Mouse (Mus musculus): Measurements from ENCODE around the gene Cnfn. TPM values are rescaled to one million over a fixed set of nuclear protein-coding genes. Genes with fewer than 3 reads are reported as not detected.
"Not testable (repeated sequence)": the region's sequence is repeated elsewhere in the genome, so short reads cannot be mapped to it uniquely, and the experiment has no call there.

The Cnfn gene
- total RNA-seq (2021): not detected
- long read RNA-seq, experiment 1: 0 reads
- long read RNA-seq, experiment 2: 0 reads

DNA sequence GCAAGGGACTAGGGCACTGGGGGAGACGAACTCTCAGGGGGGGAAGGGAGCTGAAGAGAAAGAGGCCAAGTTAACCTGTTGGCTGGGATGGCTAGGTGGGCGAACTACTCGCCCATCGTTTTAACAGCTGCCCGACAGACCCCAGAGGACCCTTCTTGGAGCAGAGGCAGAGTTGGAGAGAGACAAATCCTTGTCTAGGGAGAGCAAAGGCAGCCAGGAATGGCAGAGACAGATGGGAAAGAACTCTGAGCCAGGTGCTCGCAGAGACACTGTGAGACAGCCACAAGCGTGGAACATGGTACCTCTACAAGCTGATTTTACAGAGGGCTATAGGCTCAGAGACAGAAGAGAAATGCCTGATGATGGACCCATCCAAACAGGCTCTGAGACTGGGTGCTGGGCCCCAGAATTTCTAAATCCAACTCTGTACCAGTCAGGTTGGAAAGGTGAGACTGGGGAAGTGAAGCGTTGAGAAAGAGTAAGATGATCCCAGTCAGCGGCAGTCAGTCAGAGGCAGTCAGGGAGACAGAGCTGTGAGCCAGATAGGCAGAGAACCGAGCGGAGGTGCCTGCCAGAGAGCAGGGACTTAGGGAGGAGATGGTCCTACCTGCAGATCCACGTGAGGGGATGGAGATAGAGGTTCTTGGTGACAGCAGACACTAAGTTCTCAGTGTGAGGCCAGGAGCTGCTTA, at the start of gene Cnfn:
Gene Cnfn, minus strand, starts transcription at position 667 of the 692 bp plus-strand sequence.
- no peak for DNase-seq (ENCODE audit: low spot score)

DNA sequence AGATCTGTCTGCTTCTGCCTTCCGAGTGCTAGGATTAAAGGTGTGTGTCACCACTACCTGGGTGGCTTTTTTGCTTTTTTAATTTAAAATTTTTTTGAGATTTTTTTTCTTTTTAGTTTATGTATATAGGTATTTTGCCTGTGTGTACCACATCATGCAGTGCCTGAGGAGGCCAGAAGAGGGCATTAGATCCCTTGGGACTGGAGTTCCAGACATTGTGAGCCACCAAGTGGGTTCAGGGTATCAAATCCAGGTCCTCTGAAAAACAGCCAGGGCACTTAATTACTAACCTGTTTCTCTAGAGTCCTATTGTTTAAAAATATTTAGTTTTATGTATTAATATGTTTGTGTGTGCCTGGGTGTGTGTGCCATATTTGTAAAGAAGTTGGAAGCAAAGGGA, 48.1 kb upstream of the Cnfn start:
- no peak for DNase-seq (ENCODE audit: low spot score)

DNA sequence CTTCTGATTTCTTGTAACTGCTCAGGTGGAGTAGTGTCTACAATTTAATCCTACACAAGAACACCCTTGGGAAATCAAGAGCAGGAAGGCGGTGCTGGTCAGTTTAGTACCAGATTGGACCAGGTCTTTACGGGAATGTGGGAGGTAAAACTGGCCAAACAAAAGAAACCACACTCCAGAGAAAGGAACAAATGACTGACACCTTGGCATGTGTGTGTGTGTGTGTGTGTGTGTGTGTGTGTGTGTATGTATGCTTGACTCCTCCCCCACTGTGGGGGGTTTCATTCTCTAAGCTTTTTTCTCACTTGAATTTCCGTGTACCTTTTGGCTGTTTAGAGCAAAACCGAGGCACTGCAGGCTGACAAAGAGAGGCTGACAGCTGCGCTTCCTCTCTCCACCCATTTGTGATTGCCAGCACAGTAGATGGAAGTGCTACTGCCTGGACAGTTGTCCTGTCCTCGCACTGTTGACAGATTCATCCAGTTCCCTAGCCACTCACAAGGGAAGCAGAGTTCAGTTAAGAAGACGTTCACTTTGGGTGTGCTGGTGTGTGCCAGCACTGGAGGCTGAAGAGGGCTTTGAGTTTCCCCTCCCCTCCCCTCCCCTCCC, 43.4 kb upstream of the Cnfn start, which contains the start of gene Cxcl17:
Gene Cxcl17, minus strand, starts transcription at position 54 of the 609 bp plus-strand sequence.
- no peak for DNase-seq (ENCODE audit: low spot score)

DNA sequence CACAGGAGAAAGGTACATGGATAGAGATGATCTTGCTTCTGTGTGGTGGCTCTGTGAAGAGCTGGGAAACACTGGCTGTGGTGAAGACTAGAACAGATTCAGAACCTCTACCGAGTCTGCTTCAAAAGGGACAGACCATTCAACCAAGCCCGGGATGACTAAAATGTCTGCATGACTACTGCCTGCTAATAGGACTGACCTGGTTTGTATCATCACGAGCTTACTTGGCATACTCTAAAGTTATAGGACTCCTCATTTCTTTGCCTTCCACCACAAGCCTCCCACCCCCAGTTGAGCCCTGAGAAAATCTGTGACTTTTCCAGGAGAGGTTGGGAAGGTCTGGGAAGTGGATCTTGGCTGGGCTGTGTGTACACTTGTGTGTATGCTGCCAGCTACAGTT, 42.3 kb upstream of the Cnfn start:
- DNase-seq (ENCODE audit: low spot score): no peak

DNA sequence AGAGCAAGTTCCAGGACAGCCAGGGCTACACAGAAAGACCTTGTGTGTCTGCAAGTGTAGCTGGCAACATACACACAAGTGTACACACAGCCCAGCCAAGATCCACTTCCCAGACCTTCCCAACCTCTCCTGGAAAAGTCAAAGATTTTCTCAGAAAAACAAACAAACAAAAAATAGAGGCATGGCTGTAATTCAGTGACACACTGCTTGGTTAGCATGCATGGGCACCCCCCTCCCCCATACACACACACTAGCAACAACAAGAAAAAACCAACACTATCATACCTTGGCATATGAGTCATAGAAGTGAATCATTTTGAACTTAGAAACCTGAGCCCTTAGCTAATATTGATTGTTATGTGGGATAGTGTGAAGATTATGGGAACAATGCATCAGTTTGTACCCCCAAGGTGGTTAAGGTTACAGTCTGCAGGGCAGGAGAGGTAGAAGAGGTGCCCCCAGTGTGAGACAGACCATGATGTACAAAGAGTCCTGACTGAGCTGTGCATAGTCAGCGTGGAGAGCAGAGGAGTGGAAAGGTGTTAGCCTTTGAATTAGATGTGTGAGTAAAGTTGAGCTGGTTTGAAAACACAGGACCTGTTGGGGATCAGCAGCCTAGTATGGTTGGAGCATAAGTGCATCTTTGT, 41.6 kb upstream of the Cnfn start:
- no peak for DNase-seq (ENCODE audit: low spot score)

DNA sequence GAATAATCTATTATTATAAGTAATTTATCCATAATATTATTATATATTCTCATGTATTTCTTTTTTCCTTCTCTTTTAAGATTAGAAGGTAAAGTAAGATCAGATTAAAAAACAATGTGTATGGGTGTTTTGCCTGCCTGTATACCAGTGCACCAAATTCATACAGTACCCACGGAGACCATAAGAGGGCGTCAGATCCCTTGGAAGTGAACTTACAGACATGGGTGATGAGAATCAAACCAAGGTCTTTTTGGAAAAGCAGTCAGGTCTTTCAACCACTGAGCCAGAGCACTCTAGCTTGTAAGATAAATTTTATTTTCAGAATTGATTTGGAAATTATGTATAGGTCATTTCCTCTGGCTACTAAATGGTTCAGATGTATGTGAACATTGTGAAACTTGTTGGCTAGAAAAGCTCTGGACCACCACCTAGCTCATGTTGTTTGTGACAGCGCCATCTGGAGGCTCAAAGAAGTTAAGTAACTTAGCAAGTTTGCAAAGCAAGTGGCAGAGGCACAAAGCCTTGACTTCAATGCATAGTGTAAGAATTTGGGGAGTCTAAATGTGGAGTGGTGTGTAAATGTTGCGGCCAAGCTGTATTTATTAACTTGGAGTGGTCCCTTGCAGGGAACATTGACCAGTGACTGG, 39.7 kb upstream of the Cnfn start:
- DNase-seq (ENCODE audit: low spot score): no peak

DNA sequence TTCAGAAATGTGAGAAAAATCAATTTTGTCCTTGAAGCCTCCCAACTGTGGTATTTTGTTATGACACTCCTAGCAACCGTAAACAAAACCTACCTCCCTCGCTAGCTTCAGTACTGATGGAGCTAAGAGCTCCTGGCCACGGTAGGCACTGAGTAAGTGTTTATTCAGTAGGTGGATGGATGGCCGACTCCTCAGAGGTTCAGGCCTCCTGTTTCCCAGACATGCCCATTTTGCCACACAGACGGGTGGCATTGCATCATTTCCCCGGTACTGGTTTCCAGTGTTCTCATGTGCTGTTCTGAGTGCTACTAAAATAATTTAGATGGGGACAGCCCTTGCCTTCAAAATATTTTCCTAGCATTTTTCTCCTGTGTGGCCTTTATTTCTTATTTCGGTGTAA, 36.9 kb upstream of the Cnfn start:
- DNase-seq (ENCODE audit: low spot score): no peak

DNA sequence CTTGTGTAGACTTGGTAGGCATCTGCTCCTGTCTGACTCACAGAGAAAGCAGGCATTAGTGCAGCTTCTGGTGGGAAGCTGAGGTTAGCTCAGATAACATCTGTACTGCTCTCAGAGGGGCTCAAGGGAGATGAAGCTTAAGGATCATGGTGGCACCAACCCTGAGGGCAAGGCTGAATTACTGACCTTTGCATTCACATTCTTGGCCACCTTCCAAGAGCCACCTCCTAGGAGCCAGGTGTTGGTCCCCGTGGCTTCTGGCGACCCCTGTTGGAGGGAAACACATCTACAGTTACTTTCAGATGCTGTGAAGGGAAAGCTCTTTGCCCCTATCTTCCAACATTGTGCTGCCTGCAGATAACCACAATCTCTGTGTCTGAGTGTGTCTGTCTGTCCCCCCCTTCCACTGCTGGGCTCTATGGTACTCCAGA, 33.2 kb upstream of the Cnfn start:
- peak; percentile 59 for DNase-seq (ENCODE audit: low spot score)

DNA sequence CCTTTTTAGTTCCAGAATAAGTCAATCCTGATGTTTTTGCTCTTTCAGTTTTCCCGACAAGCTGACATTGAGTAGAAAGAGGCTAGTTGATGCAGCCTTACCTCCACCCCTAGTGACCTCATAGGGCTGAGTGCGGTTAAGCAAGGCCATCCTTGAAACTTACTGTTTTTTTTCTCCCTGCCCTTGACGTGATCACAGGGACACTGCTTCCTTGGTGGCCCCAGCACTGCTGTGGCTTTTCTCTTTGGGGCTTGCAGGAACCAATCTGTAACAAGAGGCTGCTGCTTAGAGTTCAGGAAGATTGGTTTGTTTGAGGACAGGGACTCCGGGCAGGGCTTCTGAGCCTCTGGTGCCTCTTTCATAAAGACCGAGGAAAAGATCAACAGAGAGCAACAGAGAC, 32.5 kb upstream of the Cnfn start:
- no peak for DNase-seq (ENCODE audit: low spot score)

DNA sequence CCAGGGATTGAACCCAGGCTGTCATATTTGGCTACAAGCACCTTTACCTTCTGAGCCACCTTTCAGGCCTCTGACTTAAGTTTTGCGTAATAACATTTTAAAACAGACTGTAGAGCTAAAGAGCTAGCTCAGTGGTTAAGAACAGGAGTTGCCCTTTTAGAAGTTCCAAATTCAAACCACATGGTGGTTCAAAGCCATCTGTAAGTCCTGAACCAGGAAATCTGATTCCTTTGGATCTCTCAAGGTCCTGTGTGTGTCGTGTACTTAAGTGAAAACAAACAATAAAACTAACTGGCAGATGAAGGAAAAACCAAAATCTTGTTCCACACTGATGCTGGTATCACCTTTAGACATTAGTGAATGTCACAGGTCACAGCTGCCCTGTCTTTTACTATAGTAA, 32.0 kb upstream of the Cnfn start:
- no peak for DNase-seq (ENCODE audit: low spot score)

DNA sequence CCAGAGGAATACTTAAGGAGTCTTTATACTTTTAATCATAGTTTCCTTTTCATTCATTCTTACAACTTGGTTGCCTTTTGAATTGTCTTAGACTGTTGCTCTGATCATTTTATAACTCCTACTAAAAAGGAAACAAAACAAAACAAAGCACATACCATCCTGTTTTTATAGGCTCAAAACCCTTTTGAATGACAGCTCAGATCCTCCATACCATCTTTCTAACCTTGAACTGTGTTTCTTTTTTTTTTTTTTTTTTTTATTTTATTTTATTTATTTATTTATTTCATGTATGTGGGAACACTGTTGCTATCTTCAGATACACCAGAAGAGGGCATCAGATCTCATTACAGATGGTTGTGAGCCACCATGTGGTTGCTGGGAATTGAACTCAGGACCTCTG, 29.5 kb upstream of the Cnfn start:
- not testable (repeated sequence) for DNase-seq (ENCODE audit: low spot score)

DNA sequence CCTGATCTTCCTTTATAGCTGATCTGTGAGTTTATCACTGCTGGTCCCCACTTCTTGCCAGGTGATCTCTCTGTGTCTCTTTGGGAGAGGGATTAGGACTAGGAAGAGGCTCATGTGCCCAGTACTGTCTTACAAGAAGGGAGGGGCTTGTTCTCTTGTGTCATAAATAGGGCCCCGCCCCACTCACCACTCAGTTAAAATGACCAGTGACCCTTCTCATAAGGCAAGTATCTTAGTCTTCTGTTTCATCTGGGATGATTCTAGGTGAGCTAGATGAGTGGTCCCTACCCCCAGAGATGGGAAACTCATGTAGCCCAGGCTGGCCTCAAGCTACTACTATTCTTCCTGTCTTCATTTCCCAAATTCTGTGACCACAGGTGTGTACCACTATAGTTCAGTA, 29.1 kb upstream of the Cnfn start, which contains the start of gene Lipe:
Gene Lipe, minus strand, starts transcription at position 101 of the 400 bp plus-strand sequence.
- DNase-seq (ENCODE audit: low spot score): no peak

DNA sequence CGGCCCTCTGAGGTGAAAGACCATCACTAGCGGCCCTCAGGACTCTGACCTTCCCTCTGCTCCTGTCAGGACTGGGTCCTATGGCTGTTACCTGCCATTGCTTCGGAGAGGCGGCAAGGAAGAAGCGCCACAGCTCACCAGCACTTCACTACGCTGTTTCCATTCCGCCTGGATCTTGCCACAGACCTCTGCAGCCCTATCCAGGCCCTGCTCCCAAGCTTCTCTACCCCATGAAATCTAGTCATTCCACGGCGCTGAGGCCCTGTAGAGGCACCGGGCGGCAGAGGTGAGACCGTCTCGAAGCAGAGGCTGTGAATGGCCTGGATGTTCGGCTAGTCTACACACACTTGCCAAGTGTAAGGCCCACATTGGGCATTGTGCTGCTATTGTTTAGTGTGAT, 27.1 kb upstream of the Cnfn start:
- no peak for DNase-seq (ENCODE audit: low spot score)

DNA sequence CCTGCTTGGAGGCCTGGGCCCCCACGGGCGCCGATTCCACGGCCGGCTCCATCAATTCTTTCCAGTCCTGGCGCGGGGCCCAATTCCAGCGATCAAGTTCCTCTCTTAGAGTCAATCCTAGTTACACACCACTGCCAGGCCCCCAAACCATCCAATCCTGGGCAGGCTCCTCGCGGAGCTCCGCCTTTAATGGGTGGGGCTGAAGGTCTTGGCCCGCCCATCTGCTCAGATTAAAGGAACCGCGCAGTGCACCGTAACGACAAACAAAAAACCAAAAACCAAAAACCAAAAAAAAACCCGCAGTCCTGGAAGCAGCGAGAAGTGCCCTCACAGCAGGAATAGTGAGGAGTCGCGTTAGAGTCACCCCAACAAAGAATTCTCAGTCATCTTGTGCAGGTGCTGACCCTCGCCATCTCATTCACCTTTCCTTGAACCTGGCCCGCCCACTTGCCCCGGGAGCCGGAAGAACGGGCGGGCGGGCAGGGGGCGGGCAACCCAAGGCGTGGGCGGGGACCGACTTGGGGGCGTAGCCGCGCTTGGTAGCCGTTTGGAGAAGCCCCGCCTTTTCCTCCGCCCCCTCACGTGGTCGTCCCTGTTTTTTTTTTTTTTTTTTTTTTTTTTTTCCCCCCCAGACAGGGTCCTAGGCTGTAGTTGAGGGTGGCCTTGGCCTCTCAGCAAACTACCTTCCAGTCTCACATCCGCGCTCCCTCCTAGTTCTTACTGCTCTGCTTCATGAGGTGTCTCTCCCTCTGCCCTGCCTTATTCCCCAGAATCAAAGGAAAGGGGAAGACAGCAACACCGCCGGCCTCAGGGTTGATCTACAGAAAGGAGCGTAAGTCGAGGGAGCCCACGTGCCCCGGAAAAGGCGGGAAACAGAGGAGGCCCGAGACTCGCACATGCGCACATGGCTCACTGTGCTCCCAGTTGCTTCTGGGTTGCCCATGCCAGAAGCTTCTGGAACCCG, 26.3 kb upstream of the Cnfn start:
- DNase-seq (ENCODE audit: low spot score): peak; percentile 97

DNA sequence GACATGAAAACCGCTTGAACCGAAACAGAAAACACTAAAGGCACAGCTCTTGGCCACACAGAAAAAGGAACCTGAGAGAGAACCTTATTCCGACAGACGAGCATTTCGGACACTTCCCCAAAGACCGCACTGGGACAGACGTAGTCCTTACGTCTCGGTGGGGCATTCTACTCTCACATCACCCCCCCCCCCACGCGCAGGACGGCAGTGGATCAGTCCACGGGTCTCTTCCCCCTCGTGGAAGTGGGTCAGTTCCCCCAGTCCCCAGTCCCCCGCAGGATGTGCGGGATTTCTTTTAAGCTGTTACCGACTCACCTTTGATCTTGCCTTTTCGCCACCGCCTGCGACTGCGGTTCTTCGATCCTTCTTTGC, 25.6 kb upstream of the Cnfn start:
- no peak for DNase-seq (ENCODE audit: low spot score)

DNA sequence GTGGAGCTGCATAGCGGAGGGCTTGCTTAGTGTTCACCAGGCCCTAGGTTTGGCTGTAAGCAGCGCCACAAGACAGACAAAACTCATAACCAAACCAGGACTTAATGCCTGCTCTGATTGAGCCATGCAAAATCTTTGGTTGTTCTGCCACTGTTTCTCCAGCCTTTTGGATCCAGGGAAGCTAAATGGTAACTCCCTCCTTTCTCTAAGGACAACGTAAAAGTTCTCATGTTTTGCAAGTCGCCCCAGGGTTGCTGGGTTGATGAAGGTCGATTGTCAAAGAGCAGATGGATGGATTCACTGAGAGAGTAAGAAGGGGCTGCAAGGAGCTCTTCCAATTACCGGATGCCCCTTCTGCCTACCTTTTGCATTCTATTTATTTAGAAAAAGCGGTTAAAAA, 25.2 kb upstream of the Cnfn start:
- DNase-seq (ENCODE audit: low spot score): no peak

DNA sequence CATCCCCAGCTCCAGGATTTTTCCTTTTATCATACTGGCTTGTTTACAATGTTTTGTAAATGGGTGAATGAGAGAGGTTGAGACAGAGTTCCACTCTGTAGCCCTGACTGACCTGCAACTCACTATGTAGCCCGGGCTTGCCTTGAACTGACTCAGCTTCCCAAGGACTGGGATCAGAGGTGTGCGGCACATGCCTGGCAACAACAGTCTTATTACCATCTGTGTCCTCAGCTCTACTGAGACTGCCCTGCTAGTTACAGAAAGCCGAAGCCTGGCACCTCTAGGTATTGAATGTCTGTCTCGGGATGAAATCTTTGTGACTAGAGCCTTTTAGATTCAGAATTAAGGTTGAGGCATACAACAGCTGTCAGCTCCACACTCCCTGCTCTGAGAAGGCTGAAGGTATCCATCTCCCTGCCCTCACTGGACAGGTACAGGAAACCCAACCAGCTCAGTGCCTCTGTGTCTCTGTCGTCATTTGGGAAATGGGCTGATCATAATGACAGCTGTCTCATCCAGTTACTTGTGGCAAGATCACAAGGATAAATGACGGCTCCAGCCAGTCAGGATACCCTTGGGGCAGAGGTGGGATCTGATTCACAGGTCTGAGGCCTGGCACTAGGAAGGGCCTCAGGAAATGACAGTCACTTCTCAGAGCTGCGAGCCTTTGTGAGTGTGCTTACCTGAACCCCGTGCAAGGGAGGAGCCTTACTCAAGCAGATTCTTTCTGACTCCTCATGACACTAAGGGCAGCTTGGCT, 24.1 kb upstream of the Cnfn start:
- no peak for DNase-seq (ENCODE audit: low spot score)

DNA sequence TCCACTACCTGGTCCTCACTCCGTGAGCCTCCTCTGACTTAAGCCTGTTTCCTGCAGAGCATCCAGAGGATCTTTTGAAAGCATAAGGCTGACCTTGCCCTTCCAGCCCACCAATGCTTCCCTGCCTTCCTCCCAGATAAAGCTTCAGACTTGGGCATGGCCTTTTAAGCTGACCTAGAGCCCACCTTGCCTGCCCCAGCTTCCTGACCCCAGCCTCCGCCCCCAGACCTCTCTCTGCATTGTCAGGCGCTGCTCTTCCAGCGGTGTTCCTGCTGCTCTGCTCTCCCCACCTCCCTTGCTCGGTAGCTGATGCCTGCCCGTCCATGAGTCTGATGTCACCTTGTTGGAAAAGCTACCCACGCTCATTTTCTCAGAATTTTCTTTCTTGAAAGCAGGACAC, 23.3 kb upstream of the Cnfn start:
- no peak for DNase-seq (ENCODE audit: low spot score)

DNA sequence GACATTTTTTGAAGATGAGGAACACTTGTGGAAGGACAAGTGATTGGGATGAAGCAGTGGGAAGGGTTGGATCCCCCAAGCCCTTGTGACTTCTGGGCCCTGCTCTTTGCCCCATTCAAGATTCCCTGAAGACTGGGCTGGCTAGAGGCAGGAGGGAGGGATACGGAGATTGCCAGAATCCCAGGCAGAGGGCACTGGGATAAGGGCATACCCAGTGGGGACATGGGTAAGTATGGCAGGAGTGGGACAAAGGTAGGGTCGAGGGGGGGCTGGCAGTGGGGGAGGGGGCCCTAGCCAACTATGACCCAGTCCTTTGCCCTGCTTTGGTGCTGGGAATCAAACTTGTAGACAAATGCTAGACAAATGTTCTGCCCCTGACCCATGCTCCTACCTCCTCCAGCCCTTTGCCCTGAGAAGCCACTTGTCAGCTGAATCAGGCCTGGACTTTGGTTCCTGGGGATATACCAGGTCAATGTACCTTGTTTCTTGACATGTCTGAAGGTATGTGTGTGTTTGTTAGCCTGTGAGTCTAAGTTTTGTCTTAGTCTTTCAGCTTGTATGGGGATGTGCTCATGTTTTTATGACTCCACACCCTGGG, 22.4 kb upstream of the Cnfn start:
- DNase-seq (ENCODE audit: low spot score): no peak

DNA sequence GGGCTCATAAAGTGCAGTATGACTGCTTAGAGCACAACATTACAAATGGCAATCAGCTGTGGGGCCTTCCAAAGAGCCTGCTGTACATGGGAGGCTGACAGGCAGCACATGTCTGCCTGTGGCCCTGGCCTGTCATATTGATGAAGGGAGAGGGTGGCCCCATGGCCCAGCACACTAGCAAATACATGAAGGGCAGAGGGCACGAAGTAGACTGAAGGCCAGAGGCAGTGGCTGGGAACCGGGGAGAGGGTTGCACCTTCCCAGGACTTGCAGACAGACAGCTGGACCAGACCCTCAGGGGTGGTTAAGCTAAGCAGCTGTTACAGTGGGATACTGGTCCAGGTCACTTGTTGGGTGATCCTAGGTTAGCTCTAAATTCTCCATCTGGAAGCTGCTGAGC, 21.5 kb upstream of the Cnfn start:
- no peak for DNase-seq (ENCODE audit: low spot score)

Measured in gastrocnemius, adult 18-20 months (tissue).